8 mouse cellular contexts compared by ENCODE assay signal in genomic region chr7:97081242-97081958, GRCm38 (mm10). TPM values are rescaled to one million over a fixed set of nuclear protein-coding genes. Genes with fewer than 3 reads are reported as not detected.
DNase-seq lines count a peak whose midpoint lies in the region; ATAC-seq and TF ChIP-seq lines count a peak whose summit lies in the region.

Gab2 (plus strand) TSS chr7:97081586.

- no peaks in the 10 kb centered on the region for H3K79me3 ChIP-seq in C2C12 (ENCODE audit: low read depth)

- H3K36me3 ChIP-seq in C2C12 (ENCODE audit: control insufficient read depth, insufficient read depth): no peaks in the 10 kb centered on the region
- no peaks in the 10 kb centered on the region for H3K36me3 ChIP-seq in erythroblast, embryonic 14.5 days (ENCODE audit: control insufficient read depth)
- no peaks in the 10 kb centered on the region for H3K36me3 ChIP-seq in heart, embryonic 11.5 days (ENCODE audit: control insufficient read depth, insufficient read depth, low read length)
- no peaks in the 10 kb centered on the region for H3K36me3 ChIP-seq in kidney, embryonic 16.5 days (ENCODE audit: insufficient read depth, low read length)
- H3K36me3 ChIP-seq in liver, embryonic 13.5 days: no peaks in the 10 kb centered on the region
- no peaks in the 10 kb centered on the region for H3K36me3 ChIP-seq in stomach, embryonic 15.5 days

- DNase-seq in brain, embryonic 14.5 days (ENCODE audit: low read depth): peak; percentile 78
- DNase-seq in liver, embryonic 13.5 days: peak; percentile 74
- DNase-seq in natural killer cell, adult 2 months (ENCODE audit: low spot score in 2 of 2): peak; percentile 51 to 54

- no peaks in the 10 kb centered on the region for H3K27me3 ChIP-seq in C2C12 (ENCODE audit: control insufficient read depth, insufficient read depth, insufficient read length)
- no peaks in the 10 kb centered on the region for H3K27me3 ChIP-seq in erythroblast, embryonic 14.5 days (ENCODE audit: control insufficient read depth)
- no peaks in the 10 kb centered on the region for H3K27me3 ChIP-seq in heart, embryonic 11.5 days (ENCODE audit: control insufficient read depth, insufficient read depth, low read length)
- H3K27me3 ChIP-seq in kidney, embryonic 16.5 days (ENCODE audit: insufficient read depth, low read length): no peaks in the 10 kb centered on the region
- H3K27me3 ChIP-seq in liver, embryonic 13.5 days: no peaks in the 10 kb centered on the region
- H3K27me3 ChIP-seq in stomach, embryonic 15.5 days (replicated peaks): no peaks in the 10 kb centered on the region

- TF ChIP-seq CTCF in C2C12 (IDR thresholded peaks at IDR 0.05; ENCODE audit: control insufficient read depth, insufficient read depth, insufficient read length): no peak
- TF ChIP-seq CTCF in brain, embryonic 14.5 days (IDR thresholded peaks at IDR 0.05; ENCODE audit: borderline replicate concordance, extremely low read depth, insufficient read depth, insufficient read length): no peak

- H3K4me1 ChIP-seq in erythroblast, embryonic 14.5 days (ENCODE audit: control insufficient read depth): peaks cover 30% of the 10 kb centered on the region
- peaks cover 14% of the 10 kb centered on the region for H3K4me1 ChIP-seq in heart, embryonic 11.5 days (ENCODE audit: control insufficient read depth, insufficient read depth, low read length)
- peaks cover 47% of the 10 kb centered on the region for H3K4me1 ChIP-seq in kidney, embryonic 16.5 days (ENCODE audit: insufficient read depth, low read length)
- H3K4me1 ChIP-seq in liver, embryonic 13.5 days (replicated peaks): peaks cover 48% of the 10 kb centered on the region
- peaks cover 18% of the 10 kb centered on the region; the same call in 1 of the 2 replicates for H3K4me1 ChIP-seq in stomach, embryonic 15.5 days

- no peaks in the 10 kb centered on the region for H3K9me3 ChIP-seq in erythroblast, embryonic 14.5 days (ENCODE audit: control insufficient read depth, low read length)
- no peaks in the 10 kb centered on the region for H3K9me3 ChIP-seq in heart, embryonic 11.5 days (replicated peaks; ENCODE audit: control insufficient read depth, low read length)
- no peaks in the 10 kb centered on the region for H3K9me3 ChIP-seq in kidney, embryonic 16.5 days (ENCODE audit: low read length)
- H3K9me3 ChIP-seq in liver, embryonic 13.5 days (replicated peaks): no peaks in the 10 kb centered on the region
- H3K9me3 ChIP-seq in stomach, embryonic 15.5 days: no peaks in the 10 kb centered on the region

- no peaks in the 10 kb centered on the region for H3K79me2 ChIP-seq in C2C12 (ENCODE audit: control insufficient read depth, insufficient read depth)

- H3K27ac ChIP-seq in heart, embryonic 11.5 days (ENCODE audit: low read depth, low read length): peak within 1 kb of the TSS; percentile 96
- H3K27ac ChIP-seq in kidney, embryonic 16.5 days (ENCODE audit: low read length): peak within 1 kb of the TSS; percentile 97
- H3K27ac ChIP-seq in liver, embryonic 13.5 days: peak within 1 kb of the TSS; percentile 86
- peak within 1 kb of the TSS; percentile 93 for H3K27ac ChIP-seq in stomach, embryonic 15.5 days

- peak within 1 kb of the TSS; percentile 77 for H3ac ChIP-seq in C2C12 (ENCODE audit: control insufficient read depth, insufficient read length, low read depth)

- H3K4me2 ChIP-seq in heart, embryonic 11.5 days: peak within 1 kb of the TSS; percentile 83
- peak within 1 kb of the TSS; percentile 73 for H3K4me2 ChIP-seq in kidney, embryonic 16.5 days (replicated peaks; ENCODE audit: low read depth, low read length)
- peak within 1 kb of the TSS; percentile 95 for H3K4me2 ChIP-seq in liver, embryonic 13.5 days
- H3K4me2 ChIP-seq in stomach, embryonic 15.5 days: peak within 1 kb of the TSS; percentile 90

- TF ChIP-seq POLR2A in brain, embryonic 14.5 days (IDR thresholded peaks at IDR 0.05; ENCODE audit: borderline replicate concordance, extremely low read depth, insufficient read depth, insufficient read length, poor library complexity, severe bottlenecking): 0 out of 2 replicates have a peak, but pooled peaks have one; percentile 25

- H3K4me3 ChIP-seq in C2C12 (ENCODE audit: insufficient read depth, poor library complexity, severe bottlenecking): peak within 1 kb of the TSS; percentile 49
- peak within 1 kb of the TSS; percentile 82 for H3K4me3 ChIP-seq in erythroblast, embryonic 14.5 days (replicated peaks)
- H3K4me3 ChIP-seq in heart, embryonic 11.5 days (ENCODE audit: low read depth, low read length): peak within 1 kb of the TSS; percentile 66
- H3K4me3 ChIP-seq in kidney, embryonic 16.5 days (ENCODE audit: low read length): peak within 1 kb of the TSS; percentile 76
- peak within 1 kb of the TSS; percentile 92 for H3K4me3 ChIP-seq in liver, embryonic 13.5 days (replicated peaks)
- H3K4me3 ChIP-seq in stomach, embryonic 15.5 days (replicated peaks): peak within 1 kb of the TSS; percentile 96

- WGBS in heart, embryonic 11.5 days (ENCODE audit: insufficient replicate concordance): under 1% methylated on average over 70 of the region's 83 CpGs
- WGBS in kidney, embryonic 16.5 days: 1% methylated on average over 41 of the region's 83 CpGs
- under 1% methylated on average over 72 of the region's 83 CpGs for WGBS in liver, embryonic 13.5 days (ENCODE audit: insufficient replicate concordance)
- under 1% methylated on average over 47 of the region's 83 CpGs for WGBS in stomach, embryonic 15.5 days

- peak within 1 kb of the TSS; percentile 90 for H3K9ac ChIP-seq in heart, embryonic 11.5 days (ENCODE audit: low read depth, low read length)
- peak within 1 kb of the TSS; percentile 84 for H3K9ac ChIP-seq in kidney, embryonic 16.5 days (replicated peaks; ENCODE audit: low read length)
- H3K9ac ChIP-seq in liver, embryonic 13.5 days: peak within 1 kb of the TSS; percentile 93
- peak within 1 kb of the TSS; percentile 97 for H3K9ac ChIP-seq in stomach, embryonic 15.5 days

- ATAC-seq in heart, embryonic 11.5 days (replicated peaks; ENCODE audit: insufficient number of reproducible peaks, low FRiP score, low TSS enrichment): peak; percentile 85
- ATAC-seq in kidney, embryonic 16.5 days (ENCODE audit: low FRiP score, low TSS enrichment): peak; percentile 91
- ATAC-seq in liver, embryonic 13.5 days (ENCODE audit: low read depth): peak; percentile 88
- ATAC-seq in stomach, embryonic 15.5 days (ENCODE audit: insufficient read depth, low FRiP score, low read depth): peak; percentile 78

TF ChIP-seq in C2C12, 6 proteins besides CTCF, POLR2A, EP300 and RAD21:
- TF ChIP-seq MYOD1 (IDR thresholded peaks at IDR 0.05; ENCODE audit: control insufficient read depth, insufficient read length, low read depth): no peak
- no peak for TF ChIP-seq MAX (IDR thresholded peaks at IDR 0.05)
- TF ChIP-seq CEBPB (IDR thresholded peaks at IDR 0.05; ENCODE audit: low read depth): no peak
- TF ChIP-seq FOSL1 (IDR thresholded peaks at IDR 0.05; ENCODE audit: insufficient read depth, low read length, poor library complexity, severe bottlenecking): no peak
- TF ChIP-seq USF1 (IDR thresholded peaks at IDR 0.05; ENCODE audit: low read depth): no peak
- TF ChIP-seq MYOG (IDR thresholded peaks at IDR 0.05; ENCODE audit: control insufficient read depth, extremely low read depth, insufficient read length): no peak

RNA-seq across cellular contexts. Expression of gene Gab2, which starts in this region (rescaled TPM):
- 1.8 TPM for polyA plus RNA-seq in C2C12 (2012; fragmentation: generic; extraction: Trizol)
- 26.6 and 33.8 TPM in 2 replicates for polyA plus RNA-seq in brain, embryonic 14.5 days (2012; rRNA removed)
- 0.03 and 0.07 TPM in 2 replicates for polyA plus RNA-seq in erythroblast, embryonic 14.5 days (2012)
- polyA plus RNA-seq in heart, embryonic 11.5 days (2014; fragmentation: Nextera tagmentation; extraction: Ambion mirVana): 5.7 and 7.4 TPM in 2 replicates
- 13.9 and 14.7 TPM in 2 replicates for polyA plus RNA-seq in kidney, embryonic 16.5 days (2015; fragmentation: Nextera tagmentation; extraction: Ambion mirVana)
- polyA plus RNA-seq in liver, embryonic 13.5 days (2015; fragmentation: Nextera tagmentation; extraction: Ambion mirVana): 2.1 and 2.7 TPM in 2 replicates
- polyA plus RNA-seq in stomach, embryonic 15.5 days (2015; fragmentation: Nextera tagmentation; extraction: Ambion mirVana): 7.5 and 8.7 TPM in 2 replicates

Comparison
In these comparisons a context has a peak if more than half of its experiments do, and no peak if none do; other contexts are left out.
1. Peak in every context shown above with its lines: DNase-seq, ATAC-seq, H3K4me3 ChIP-seq and H3K27ac ChIP-seq.